ENCODE assay signal across 17 mouse cellular contexts in the genomic region with DNA sequence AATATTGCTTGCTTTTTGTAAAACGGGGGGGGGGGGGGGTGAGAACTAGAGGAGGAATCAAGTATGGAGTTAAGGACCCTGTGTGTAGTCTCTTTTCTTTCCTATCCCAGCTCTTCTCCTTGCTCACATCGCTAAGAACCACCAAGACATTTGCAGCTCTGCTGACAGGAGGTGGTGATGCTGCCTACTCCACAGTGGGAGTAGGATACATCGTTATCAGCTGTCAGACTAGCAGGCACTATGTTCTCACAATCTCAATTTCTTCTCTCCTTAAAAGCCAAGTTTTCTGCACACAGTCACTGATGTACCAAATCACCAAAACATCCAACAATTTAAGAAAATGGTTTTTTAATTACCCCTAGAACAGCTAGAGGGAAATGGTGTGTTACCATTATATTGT. TPM values are rescaled to one million over a fixed set of nuclear protein-coding genes. Genes with fewer than 3 reads are reported as not detected.
DNase-seq lines count a peak whose midpoint lies in the region; ATAC-seq lines count a peak whose summit lies in the region.
"Had no signal": no experiment of that assay in that cellular context is flagged by ENCODE, and none has a peak within 500 bp of the region (broad histone marks: within the 10 kb centered on the region; RNA-seq: fewer than 3 reads in every experiment).

No protein-coding gene starts in this region.

- ATAC-seq in heart, embryonic 14.5 days (ENCODE audit: insufficient number of reproducible peaks, insufficient read depth, low FRiP score, low read depth), result no peak
- ATAC-seq in megakaryocyte, adult 5-6 weeks (ENCODE audit: poor library complexity, severe bottlenecking), result no peak
- ATAC-seq in liver, embryonic 12.5 days, result peak; percentile 18; the same call in 1 of the 2 replicates
- ATAC-seq in neural tube, embryonic 15.5 days (ENCODE audit: low FRiP score), result no peak
- ATAC-seq in intestine, embryonic 16.5 days, result no peak
- ATAC-seq: forebrain, embryonic 15.5 days had no signal

- WGBS in heart, embryonic 14.5 days, result 26% methylated on average over 3 of the region's 3 CpGs
- 29% methylated on average over 3 of the region's 3 CpGs for WGBS in liver, embryonic 12.5 days (ENCODE audit: insufficient replicate concordance)
- 69% methylated on average over 3 of the region's 3 CpGs for WGBS in neural tube, embryonic 15.5 days
- 58% methylated on average over 3 of the region's 3 CpGs for WGBS in intestine, embryonic 16.5 days

- no peaks in the 10 kb centered on the region for H3K9me3 ChIP-seq in heart, embryonic 14.5 days (ENCODE audit: control insufficient read depth, low read length)
- no peaks in the 10 kb centered on the region for H3K9me3 ChIP-seq in megakaryocyte, embryonic 14.5 days
- no peaks in the 10 kb centered on the region for H3K9me3 ChIP-seq in liver, embryonic 12.5 days (replicated peaks)
- no peaks in the 10 kb centered on the region for H3K9me3 ChIP-seq in neural tube, embryonic 15.5 days (replicated peaks)
- no peaks in the 10 kb centered on the region for H3K9me3 ChIP-seq in intestine, embryonic 16.5 days (ENCODE audit: control insufficient read depth, low read length)
- H3K9me3 ChIP-seq: embryonic facial prominence, embryonic 15.5 days; forebrain, embryonic 15.5 days; G1E; limb, embryonic 15.5 days had no signal

- H3K27ac ChIP-seq in heart, embryonic 14.5 days (replicated peaks in 1 of 2; ENCODE audit: control insufficient read depth in 1 of 2, insufficient read depth in 1 of 2, low read depth in 2 of 2, low read length in 2 of 2), result no peak overlapping the region; a peak in 1 of 4 replicates
- H3K27ac ChIP-seq in liver, embryonic 12.5 days, result peak overlapping the region; percentile 70
- H3K27ac ChIP-seq in neural tube, embryonic 15.5 days (replicated peaks), result no peak overlapping the region
- H3K27ac ChIP-seq in intestine, embryonic 16.5 days (ENCODE audit: low read length), result no peak overlapping the region
- H3K27ac ChIP-seq: embryonic facial prominence, embryonic 15.5 days; forebrain, embryonic 15.5 days; limb, embryonic 15.5 days had no signal

- H3K4me2 ChIP-seq in heart, embryonic 14.5 days (ENCODE audit: low read length), result peak overlapping the region; percentile 43; the same call in 1 of the 2 replicates
- H3K4me2 ChIP-seq in liver, embryonic 12.5 days, result peak overlapping the region; percentile 59
- no peak overlapping the region for H3K4me2 ChIP-seq in neural tube, embryonic 15.5 days
- no peak overlapping the region for H3K4me2 ChIP-seq in intestine, embryonic 16.5 days (ENCODE audit: low read depth, low read length)
- H3K4me2 ChIP-seq: embryonic facial prominence, embryonic 15.5 days; forebrain, embryonic 15.5 days; limb, embryonic 15.5 days had no signal

- no peaks in the 10 kb centered on the region for H3K36me3 ChIP-seq in heart, embryonic 14.5 days (ENCODE audit: control insufficient read depth, insufficient read depth, low read length)
- H3K36me3 ChIP-seq in megakaryocyte, embryonic 14.5 days (replicated peaks; ENCODE audit: low read length), result peaks cover 9% of the 10 kb centered on the region
- H3K36me3 ChIP-seq in liver, embryonic 12.5 days, result no peaks in the 10 kb centered on the region
- no peaks in the 10 kb centered on the region for H3K36me3 ChIP-seq in neural tube, embryonic 15.5 days
- no peaks in the 10 kb centered on the region for H3K36me3 ChIP-seq in intestine, embryonic 16.5 days (ENCODE audit: control insufficient read depth, insufficient read depth, low read length)
- H3K36me3 ChIP-seq: embryonic facial prominence, embryonic 15.5 days; forebrain, embryonic 15.5 days; limb, embryonic 15.5 days had no signal

- no peaks in the 10 kb centered on the region for H3K27me3 ChIP-seq in heart, embryonic 14.5 days (ENCODE audit: control insufficient read depth, insufficient read depth, low read length)
- no peaks in the 10 kb centered on the region for H3K27me3 ChIP-seq in megakaryocyte, embryonic 14.5 days (replicated peaks)
- no peaks in the 10 kb centered on the region for H3K27me3 ChIP-seq in liver, embryonic 12.5 days (replicated peaks)
- no peaks in the 10 kb centered on the region for H3K27me3 ChIP-seq in neural tube, embryonic 15.5 days (replicated peaks)
- no peaks in the 10 kb centered on the region for H3K27me3 ChIP-seq in intestine, embryonic 16.5 days (replicated peaks; ENCODE audit: control insufficient read depth, insufficient read depth, low read length)
- H3K27me3 ChIP-seq: embryonic facial prominence, embryonic 15.5 days; forebrain, embryonic 15.5 days; limb, embryonic 15.5 days had no signal

- peaks cover 10 to 36% of the 10 kb centered on the region in 2 experiments for H3K4me1 ChIP-seq in heart, embryonic 14.5 days (ENCODE audit: control insufficient read depth in 2 of 2, insufficient read depth in 2 of 2, low read length in 2 of 2)
- peaks cover 70% of the 10 kb centered on the region for H3K4me1 ChIP-seq in megakaryocyte, embryonic 14.5 days
- peaks cover 72% of the 10 kb centered on the region for H3K4me1 ChIP-seq in liver, embryonic 12.5 days
- peaks cover 28% of the 10 kb centered on the region for H3K4me1 ChIP-seq in neural tube, embryonic 15.5 days
- peaks cover 16% of the 10 kb centered on the region for H3K4me1 ChIP-seq in intestine, embryonic 16.5 days (ENCODE audit: control insufficient read depth, insufficient read depth, low read length)

- H3K4me3 ChIP-seq in heart, embryonic 14.5 days (ENCODE audit: control insufficient read depth in 1 of 2, insufficient read depth in 1 of 2, low read depth in 1 of 2, low read length in 2 of 2), result no peak overlapping the region
- H3K4me3 ChIP-seq in megakaryocyte, embryonic 14.5 days (replicated peaks), result peak overlapping the region; percentile 86
- peak overlapping the region; percentile 23; the same call in 1 of the 2 replicates for H3K4me3 ChIP-seq in liver, embryonic 12.5 days
- H3K4me3 ChIP-seq in neural tube, embryonic 15.5 days (replicated peaks), result no peak overlapping the region
- H3K4me3 ChIP-seq in intestine, embryonic 16.5 days (ENCODE audit: low read length), result no peak overlapping the region
- H3K4me3 ChIP-seq: embryonic facial prominence, embryonic 15.5 days; forebrain, embryonic 15.5 days; limb, embryonic 15.5 days had no signal

- H3K9ac ChIP-seq in heart, embryonic 14.5 days (ENCODE audit: low read length), result no peak overlapping the region
- H3K9ac ChIP-seq in liver, embryonic 12.5 days, result peak overlapping the region; percentile 9
- no peak overlapping the region for H3K9ac ChIP-seq in neural tube, embryonic 15.5 days (replicated peaks)
- no peak overlapping the region for H3K9ac ChIP-seq in intestine, embryonic 16.5 days (ENCODE audit: low read depth, low read length)
- H3K9ac ChIP-seq: embryonic facial prominence, embryonic 15.5 days; forebrain, embryonic 15.5 days; limb, embryonic 15.5 days had no signal

- no peak for DNase-seq in heart, adult 11 months
- DNase-seq: adrenal gland, adult 8-10 months; cerebellum, adult 9-10 months; gastrocnemius, postnatal 14 days; midbrain, embryonic 14.5 days; right cerebral cortex, postnatal 14 days; thymus, postnatal 4 days had no signal

RNA-seq across cellular contexts. Expression of a gene that starts 7.8 kb away (rescaled TPM):
- 81.2 and 86.0 TPM in 2 replicates for polyA plus RNA-seq in heart, embryonic 14.5 days (2014; fragmentation: Nextera tagmentation; extraction: Ambion mirVana)
- 1.3 and 2.5 TPM in 2 replicates for polyA plus RNA-seq in megakaryocyte, embryonic 14.5 days (2012; ENCODE audit: insufficient read depth, low replicate concordance)
- total RNA-seq in megakaryocyte, adult 5-6 weeks (2015), result 131 and 137 TPM in 2 replicates
- 154 and 189 TPM in 2 replicates for total RNA-seq in megakaryocyte, adult 5-6 weeks (2017)
- 92.7 and 96.5 TPM in 2 replicates for polyA plus RNA-seq in liver, embryonic 12.5 days (2016; fragmentation: Nextera tagmentation; extraction: Ambion mirVana)
- 99.5 and 101 TPM in 2 replicates for polyA plus RNA-seq in neural tube, embryonic 15.5 days (2015; fragmentation: Nextera tagmentation; extraction: Ambion mirVana)
- 89.9 and 91.3 TPM in 2 replicates for polyA plus RNA-seq in intestine, embryonic 16.5 days (2015; fragmentation: Nextera tagmentation; extraction: Ambion mirVana)

Comparison
In these comparisons a context has a peak if more than half of its experiments do, and no peak if none do; other contexts are left out.
1. H3K4me2 ChIP-seq: peak in heart, embryonic 14.5 days (single experiment) and liver, embryonic 12.5 days (single experiment); none in neural tube, embryonic 15.5 days (single experiment) and intestine, embryonic 16.5 days (single experiment).
2. H3K4me3 ChIP-seq: peak in megakaryocyte, embryonic 14.5 days (single experiment) and liver, embryonic 12.5 days (single experiment); none in heart, embryonic 14.5 days (0 of 2), neural tube, embryonic 15.5 days (single experiment) and intestine, embryonic 16.5 days (single experiment).
3. RNA of a gene that starts 7.8 kb away (polyA plus RNA-seq): 99.5 to 101 TPM in neural tube, embryonic 15.5 days, 92.7 to 96.5 TPM in liver, embryonic 12.5 days, 89.9 to 91.3 TPM in intestine, embryonic 16.5 days and 81.2 to 86.0 TPM in heart, embryonic 14.5 days; 1.3 to 2.5 TPM in megakaryocyte, embryonic 14.5 days; every median in the first group is over 10 times any median in the second.